Mouse (Mus musculus) liver, embryonic 13.5 days (tissue): Measurements from ENCODE around the gene Kansl1l. TPM values are rescaled to one million over a fixed set of nuclear protein-coding genes. Genes with fewer than 3 reads are reported as not detected.

ENCODE experiments used
- ATAC-seq: fragments of 200-750 bp; cut with Nextera tagmentation; 2 replicates; pipeline ENCODE4 v1.8.0; 2017; ENCODE audit warnings: low read depth, mild to moderate bottlenecking, moderate number of reproducible peaks, moderate library complexity
- DNase-seq: peaks from one replicate; pipeline ENCODE4 v3.0.0; 2022
- H3K27ac ChIP-seq: fragments of 300-500 bp; sonication (generic); 2 replicates; pipeline ENCODE4 v1.5.1; 2015; ENCODE audit warnings: moderate library complexity, mild to moderate bottlenecking, inconsistent platforms
- H3K27me3 ChIP-seq: fragments of 300-500 bp; sonication (generic); 2 replicates; pipeline ENCODE4 v1.6.1; 2015; ENCODE audit warnings: mild to moderate bottlenecking, inconsistent platforms
- H3K36me3 ChIP-seq: fragments of 300-500 bp; sonication (generic); 2 replicates; pipeline ENCODE4 v1.6.1; 2015; ENCODE audit warnings: mild to moderate bottlenecking, inconsistent platforms
- H3K4me1 ChIP-seq: fragments of 300-500 bp; sonication (generic); replicated peaks from 2 replicates; pipeline ENCODE4 v1.6.1; 2015; ENCODE audit warnings: inconsistent platforms
- H3K4me2 ChIP-seq: fragments of 300-500 bp; sonication (generic); 2 replicates; pipeline ENCODE4 v1.6.1; 2015; ENCODE audit warnings: inconsistent platforms, mild to moderate bottlenecking, moderate library complexity
- H3K4me3 ChIP-seq: fragments of 300-500 bp; sonication (generic); replicated peaks from 2 replicates; pipeline ENCODE4 v1.5.1; 2015; ENCODE audit warnings: mild to moderate bottlenecking, inconsistent platforms
- H3K9ac ChIP-seq: fragments of 300-500 bp; sonication (generic); 2 replicates; pipeline ENCODE4 v1.6.1; 2015; ENCODE audit warnings: mild to moderate bottlenecking, inconsistent platforms
- H3K9me3 ChIP-seq: fragments of 300-500 bp; sonication (generic); replicated peaks from 2 replicates; pipeline ENCODE4 v1.6.1; 2016; ENCODE audit warnings: inconsistent platforms
- WGBS: fragments of 180-500 bp; shearing (Covaris S2); methylation state at CpG from one replicate; pipeline ENCODE4 v1.1.7; 2015; ENCODE audit not compliant: insufficient replicate concordance; 5-methylcytosine and 5-hydroxymethylcytosine counted together
- polyA plus RNA-seq: library from polyadenylated mRNA; unstranded; fragments of >200 nt; fragmentation: Nextera tagmentation; extraction: Ambion mirVana; gene quantifications from 2 replicates; pipeline ENCODE4 v1.2.1, GENCODE M21; 2015

Kansl1l gene
- polyA plus RNA-seq, 1 experiment from 2014 or later = 2.3 TPM

DNA sequence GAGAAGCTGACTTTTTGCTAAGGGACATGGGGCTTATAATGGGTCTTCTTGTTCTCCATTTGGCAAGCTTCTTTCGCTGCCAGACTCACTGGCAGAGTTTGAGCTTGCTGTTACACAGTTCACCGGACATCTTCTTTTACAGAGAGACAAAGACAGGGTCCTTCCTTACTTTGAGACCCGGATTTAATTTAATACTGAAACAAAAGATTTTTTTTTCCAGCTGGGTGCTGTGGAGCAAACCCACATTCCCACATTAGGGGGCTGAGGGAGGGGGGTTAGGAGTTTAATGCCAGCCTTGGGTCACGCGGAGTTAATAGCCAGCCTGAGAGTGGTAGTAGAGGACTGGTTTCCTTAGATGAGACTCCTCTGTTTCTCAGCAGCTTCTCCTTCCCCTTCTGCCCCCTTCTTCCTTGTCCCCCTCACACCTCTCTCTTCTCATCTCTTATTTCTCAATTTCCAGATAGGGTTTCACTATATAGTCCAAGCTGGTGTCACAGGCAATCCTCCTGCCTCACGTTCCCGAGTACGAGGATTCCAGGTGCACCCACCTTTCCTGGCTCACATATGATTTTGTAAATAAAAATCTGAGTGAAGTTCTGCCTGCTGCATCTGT lies 124.5 kb downstream of the Kansl1l start:
- 73% methylated on average over 8 of the region's 8 CpGs for WGBS
- H3K27me3 ChIP-seq = no peaks in the 10 kb centered on the region
- H3K4me1 ChIP-seq = no peaks in the 10 kb centered on the region
- H3K36me3 ChIP-seq = no peaks in the 10 kb centered on the region
- H3K9ac ChIP-seq = no peak overlapping the region
- no peak overlapping the region for H3K4me2 ChIP-seq
- no peak overlapping the region for H3K4me3 ChIP-seq
- no peak overlapping the region for H3K27ac ChIP-seq
- DNase-seq (no peak), ATAC-seq (no peak)
- no peaks in the 10 kb centered on the region for H3K9me3 ChIP-seq

DNA sequence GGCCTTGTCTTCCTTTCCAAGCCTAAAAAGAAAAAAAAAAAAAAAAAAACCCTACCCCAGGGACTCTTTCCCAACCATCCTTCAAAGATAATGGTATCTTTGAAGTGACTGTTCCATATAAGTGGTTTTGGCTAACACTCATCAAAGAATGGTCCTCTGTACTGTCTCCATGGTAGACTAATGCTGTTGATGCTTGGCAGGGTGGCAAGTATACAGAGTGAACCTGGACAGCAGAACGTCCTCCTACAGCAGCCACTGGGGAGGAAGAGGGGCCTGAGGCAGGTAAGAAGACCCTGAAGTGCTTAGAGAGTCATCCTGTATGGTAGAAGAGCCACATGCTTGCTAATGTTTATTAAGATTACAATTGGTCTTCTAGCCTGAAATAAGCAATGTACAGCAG lies 125.1 kb downstream of the Kansl1l start:
- H3K9me3 ChIP-seq = no peaks in the 10 kb centered on the region
- H3K36me3 ChIP-seq = no peaks in the 10 kb centered on the region
- H3K4me1 ChIP-seq = no peaks in the 10 kb centered on the region
- 74% methylated on average over 1 of the region's 1 CpGs for WGBS
- H3K27me3 ChIP-seq = no peaks in the 10 kb centered on the region
- no peak overlapping the region for H3K4me2 ChIP-seq
- H3K4me3 ChIP-seq = no peak overlapping the region
- ATAC-seq (no peak), DNase-seq (no peak)
- H3K27ac ChIP-seq = no peak overlapping the region
- no peak overlapping the region for H3K9ac ChIP-seq

DNA sequence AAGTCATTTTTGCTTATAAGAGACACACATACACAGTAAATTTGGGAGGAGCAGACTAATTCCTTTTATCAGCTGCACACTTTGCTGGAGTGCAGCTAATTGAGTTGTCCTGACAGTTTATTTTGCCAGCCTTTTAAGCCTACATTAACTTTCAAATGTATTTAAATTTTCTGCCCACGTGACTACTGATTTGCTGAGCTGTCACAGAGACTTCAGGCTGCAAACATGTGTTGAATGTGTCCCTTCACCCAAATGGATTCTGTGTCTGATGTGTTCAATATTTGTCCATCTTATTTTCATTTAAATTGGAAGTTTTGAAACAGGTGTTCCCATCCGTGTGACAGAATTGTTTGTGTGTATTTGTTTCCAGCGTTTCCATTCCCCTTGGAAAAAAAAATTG lies 125.6 kb downstream of the Kansl1l start:
- 57% methylated on average over 3 of the region's 3 CpGs for WGBS
- ATAC-seq = no peak
- no peak overlapping the region for H3K4me3 ChIP-seq
- no peak for DNase-seq
- no peak overlapping the region for H3K4me2 ChIP-seq
- H3K9me3 ChIP-seq = no peaks in the 10 kb centered on the region
- H3K27me3 ChIP-seq = no peaks in the 10 kb centered on the region
- no peaks in the 10 kb centered on the region for H3K4me1 ChIP-seq
- H3K27ac ChIP-seq = no peak overlapping the region
- no peaks in the 10 kb centered on the region for H3K36me3 ChIP-seq
- no peak overlapping the region for H3K9ac ChIP-seq

DNA sequence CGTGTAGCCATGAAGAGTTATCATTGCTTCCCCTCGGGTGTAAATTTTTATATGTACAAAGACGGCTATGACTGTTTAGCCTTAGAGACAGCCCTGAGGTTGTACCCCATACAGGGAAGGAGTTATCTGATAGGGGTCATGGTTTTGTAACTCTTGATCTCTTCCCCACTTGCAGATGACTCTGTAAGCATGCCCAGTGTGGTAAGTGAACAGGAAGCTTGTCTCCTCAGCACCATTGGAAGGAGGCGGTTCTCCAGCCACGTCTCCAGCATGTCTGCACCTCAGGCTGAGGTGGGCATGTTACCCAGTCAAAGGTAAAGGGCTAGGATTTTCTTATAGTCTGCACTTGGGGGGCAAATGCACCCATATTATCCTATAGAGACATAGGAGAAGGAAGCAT lies 134.4 kb downstream of the Kansl1l start:
- Histone ChIP-seq H3K4me2 (no peak overlapping the region), H3K4me3 (no peak overlapping the region), H3K4me1 (no peaks in the 10 kb centered on the region), H3K36me3 (no peaks in the 10 kb centered on the region), H3K27ac (no peak overlapping the region), H3K9ac (no peak overlapping the region), H3K9me3 (no peaks in the 10 kb centered on the region), H3K27me3 (no peaks in the 10 kb centered on the region)
- DNase-seq = no peak
- ATAC-seq = no peak
- WGBS = 64% methylated on average over 5 of the region's 5 CpGs

DNA sequence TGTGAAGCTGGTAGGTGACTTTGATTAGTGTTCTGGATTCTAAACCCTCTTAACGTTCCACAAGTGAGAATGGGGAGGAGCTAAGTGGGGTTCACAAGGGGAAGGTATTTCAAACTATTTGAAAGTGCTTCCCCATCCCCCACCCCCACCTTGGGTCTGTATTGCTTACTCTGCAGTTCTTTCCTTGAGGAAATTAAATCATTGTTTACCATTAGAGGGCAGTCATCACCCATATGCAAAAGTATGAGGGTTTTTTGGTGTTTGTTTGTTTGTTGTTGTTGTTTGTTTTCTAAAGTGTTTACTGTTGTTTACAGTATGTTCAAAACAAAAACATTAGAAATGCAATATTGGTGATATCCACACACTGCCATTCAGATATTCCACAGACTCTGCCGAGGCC lies 138.7 kb downstream of the Kansl1l start:
- 40% methylated on average over 2 of the region's 2 CpGs for WGBS
- DNase-seq (no peak), ATAC-seq (no peak)
- H3K27me3 ChIP-seq = no peaks in the 10 kb centered on the region
- H3K27ac ChIP-seq = no peak overlapping the region
- H3K4me3 ChIP-seq = no peak overlapping the region
- no peaks in the 10 kb centered on the region for H3K9me3 ChIP-seq
- H3K36me3 ChIP-seq = no peaks in the 10 kb centered on the region
- H3K4me2 ChIP-seq = no peak overlapping the region
- no peaks in the 10 kb centered on the region for H3K4me1 ChIP-seq
- no peak overlapping the region for H3K9ac ChIP-seq

DNA sequence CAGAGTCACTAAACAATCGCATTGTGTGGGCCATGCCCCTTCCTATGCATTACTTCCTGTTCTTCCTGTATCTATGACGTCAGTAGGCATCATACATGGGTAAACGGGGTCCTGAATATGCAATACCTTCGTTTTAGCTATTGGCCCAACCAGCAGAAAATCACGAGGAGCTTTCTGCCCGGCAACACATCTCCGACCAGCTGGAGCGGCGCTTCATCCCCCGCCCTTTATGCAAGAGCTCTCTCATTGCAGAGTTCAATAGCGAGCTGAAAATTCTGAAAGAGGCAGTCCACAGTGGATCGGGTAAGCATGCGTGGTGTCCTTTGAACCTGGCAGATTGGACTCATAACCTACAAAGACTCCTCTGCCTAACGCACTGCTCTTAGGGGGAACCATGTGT lies 139.4 kb downstream of the Kansl1l start:
- no peaks in the 10 kb centered on the region for H3K27me3 ChIP-seq
- no peak for ATAC-seq
- no peak overlapping the region for H3K27ac ChIP-seq

DNA sequence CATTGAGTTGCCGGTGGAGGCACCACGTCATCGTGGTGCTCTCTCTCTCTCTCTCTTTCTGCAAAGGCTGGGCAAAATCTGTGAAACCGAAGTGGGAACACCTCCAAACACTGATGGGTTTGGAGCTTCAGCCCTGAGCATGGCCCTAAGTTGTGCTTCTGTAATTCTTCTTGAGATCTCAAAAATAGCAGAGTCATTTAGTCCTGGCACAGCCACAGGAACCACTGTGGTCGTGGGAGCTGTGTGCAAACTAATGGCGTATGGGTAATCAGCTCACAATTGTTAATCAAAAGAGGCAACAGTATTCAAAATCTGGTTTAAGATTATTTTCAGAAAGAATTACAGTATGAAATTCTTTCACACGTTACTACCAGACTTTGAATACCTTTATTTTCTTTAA lies 144.6 kb downstream of the Kansl1l start:
- Histone ChIP-seq H3K4me1 (no peaks in the 10 kb centered on the region), H3K9ac (no peak overlapping the region), H3K36me3 (no peaks in the 10 kb centered on the region), H3K9me3 (no peaks in the 10 kb centered on the region), H3K4me3 (no peak overlapping the region), H3K4me2 (no peak overlapping the region), H3K27ac (no peak overlapping the region), H3K27me3 (no peaks in the 10 kb centered on the region)
- DNase-seq (no peak), ATAC-seq (no peak)
- WGBS = 62% methylated on average over 7 of the region's 7 CpGs

More for the DNA sequence above, 139.4 kb downstream of the Kansl1l start:
- no peaks in the 10 kb centered on the region for H3K36me3 ChIP-seq
- no peak overlapping the region for H3K9ac ChIP-seq
- H3K4me1 ChIP-seq = no peaks in the 10 kb centered on the region
- no peak overlapping the region for H3K4me2 ChIP-seq
- DNase-seq = no peak
- no peak overlapping the region for H3K4me3 ChIP-seq
- 69% methylated on average over 14 of the region's 14 CpGs for WGBS
- no peaks in the 10 kb centered on the region for H3K9me3 ChIP-seq

DNA sequence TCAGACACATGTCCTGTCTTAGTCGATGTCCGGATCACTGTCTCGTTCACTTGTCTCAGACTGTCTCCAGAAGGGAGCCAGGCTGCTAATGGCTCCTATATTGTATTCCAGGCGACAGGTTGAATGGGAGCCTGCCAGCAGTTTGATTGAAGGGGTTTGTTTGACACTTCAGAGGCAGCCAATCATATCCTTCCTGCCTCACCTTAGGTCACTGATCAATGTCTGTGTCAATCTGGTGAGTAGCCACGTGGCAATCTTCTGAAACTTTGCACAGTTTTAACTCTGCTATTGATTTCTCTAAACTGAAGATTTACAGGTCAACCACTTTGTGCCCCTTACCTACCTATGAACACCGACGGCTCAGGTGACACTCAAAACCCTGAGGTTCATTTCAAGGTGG lies 145.9 kb downstream of the Kansl1l start:
- Histone ChIP-seq H3K27ac (no peak overlapping the region), H3K4me3 (no peak overlapping the region), H3K36me3 (no peaks in the 10 kb centered on the region), H3K9me3 (no peaks in the 10 kb centered on the region), H3K4me2 (no peak overlapping the region), H3K4me1 (no peaks in the 10 kb centered on the region), H3K9ac (no peak overlapping the region), H3K27me3 (no peaks in the 10 kb centered on the region)
- ATAC-seq = no peak
- WGBS = 61% methylated on average over 7 of the region's 7 CpGs
- DNase-seq = no peak

Other genes with a start within 250 kb of the Kansl1l start
- gene Rpe, start 116.7 kb downstream of the Kansl1l start, polyA plus RNA-seq = 30.7 and 38.1 TPM in 2 replicates
- 101 and 118 TPM in 2 replicates for gene Acadl, start 45.7 kb upstream of the Kansl1l start, polyA plus RNA-seq
- 7.6 and 11.6 TPM in 2 replicates for gene Myl1, start 127.8 kb upstream of the Kansl1l start, polyA plus RNA-seq
- 25.7 and 25.8 TPM in 2 replicates for gene Lancl1, start 221.3 kb upstream of the Kansl1l start, polyA plus RNA-seq